Mouse (Mus musculus): ENCODE results near the gene 4833439L19Rik.
A peak's percentile ranks its signal among the peaks of the same experiment; 100 is the strongest.

Gene 4833439L19Rik

DNA sequence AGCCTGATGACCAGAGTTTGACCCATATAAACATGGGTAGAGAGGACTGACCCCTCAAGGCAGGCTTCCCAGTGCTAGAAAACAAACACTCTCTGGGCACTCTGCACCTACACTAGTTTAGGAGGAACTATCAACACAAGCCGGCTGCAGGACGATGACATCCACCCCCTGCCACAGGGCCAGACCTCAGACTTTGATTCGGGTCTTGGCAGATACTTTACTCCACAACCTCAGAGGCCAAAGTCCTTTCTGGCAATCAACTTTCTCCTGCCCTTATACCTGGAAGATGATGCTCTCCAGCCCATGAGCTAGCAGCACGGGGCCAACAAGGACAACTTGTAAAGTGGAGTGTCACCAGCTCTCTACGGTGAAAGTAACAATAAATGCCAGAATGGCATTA, 17.6 kb upstream of the 4833439L19Rik start:
- no peak for DNase-seq (ENCODE audit: extremely low read depth, low read depth, low spot score)

DNA sequence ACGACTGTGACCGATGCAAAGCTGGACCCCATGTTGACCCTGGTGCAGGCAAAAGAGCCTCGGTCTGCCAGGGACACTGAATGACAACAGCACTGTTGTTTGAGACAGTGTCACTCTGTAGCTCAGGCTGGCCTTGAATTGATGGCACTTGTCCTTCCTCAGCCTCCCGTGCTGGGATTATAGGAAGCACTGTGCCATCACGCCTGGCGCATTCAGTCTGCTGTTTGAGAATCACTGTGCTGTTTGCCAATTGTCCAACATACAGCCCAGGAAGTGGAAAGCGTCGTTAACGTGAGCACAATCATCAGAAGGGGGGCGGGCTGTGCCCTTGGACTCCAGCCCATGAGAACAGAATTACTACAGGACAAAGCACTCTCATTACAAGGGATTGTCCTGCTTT, 16.9 kb upstream of the 4833439L19Rik start:
- no peak for DNase-seq (ENCODE audit: extremely low read depth, low read depth, low spot score)

DNA sequence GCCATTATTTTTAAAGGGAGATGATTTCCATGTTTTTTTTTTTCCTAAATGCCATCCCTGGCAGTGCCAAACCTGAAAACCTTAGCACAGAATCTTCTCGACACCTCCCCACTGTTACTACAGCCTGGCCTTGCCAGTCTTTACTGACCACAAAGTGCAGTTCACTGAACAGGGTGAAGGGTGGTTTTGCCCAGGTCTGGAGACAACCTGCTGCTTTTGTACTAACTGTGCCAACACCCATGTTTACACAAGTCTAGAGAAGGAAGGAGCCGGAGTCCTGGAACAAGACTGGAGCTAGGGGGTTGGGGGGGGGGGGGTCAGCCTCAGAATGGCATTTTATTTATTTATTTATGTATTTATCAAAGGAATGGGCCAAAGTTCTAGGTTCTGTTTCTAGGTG, 16.1 kb upstream of the 4833439L19Rik start:
- DNase-seq (ENCODE audit: extremely low read depth, low read depth, low spot score), result no peak

DNA sequence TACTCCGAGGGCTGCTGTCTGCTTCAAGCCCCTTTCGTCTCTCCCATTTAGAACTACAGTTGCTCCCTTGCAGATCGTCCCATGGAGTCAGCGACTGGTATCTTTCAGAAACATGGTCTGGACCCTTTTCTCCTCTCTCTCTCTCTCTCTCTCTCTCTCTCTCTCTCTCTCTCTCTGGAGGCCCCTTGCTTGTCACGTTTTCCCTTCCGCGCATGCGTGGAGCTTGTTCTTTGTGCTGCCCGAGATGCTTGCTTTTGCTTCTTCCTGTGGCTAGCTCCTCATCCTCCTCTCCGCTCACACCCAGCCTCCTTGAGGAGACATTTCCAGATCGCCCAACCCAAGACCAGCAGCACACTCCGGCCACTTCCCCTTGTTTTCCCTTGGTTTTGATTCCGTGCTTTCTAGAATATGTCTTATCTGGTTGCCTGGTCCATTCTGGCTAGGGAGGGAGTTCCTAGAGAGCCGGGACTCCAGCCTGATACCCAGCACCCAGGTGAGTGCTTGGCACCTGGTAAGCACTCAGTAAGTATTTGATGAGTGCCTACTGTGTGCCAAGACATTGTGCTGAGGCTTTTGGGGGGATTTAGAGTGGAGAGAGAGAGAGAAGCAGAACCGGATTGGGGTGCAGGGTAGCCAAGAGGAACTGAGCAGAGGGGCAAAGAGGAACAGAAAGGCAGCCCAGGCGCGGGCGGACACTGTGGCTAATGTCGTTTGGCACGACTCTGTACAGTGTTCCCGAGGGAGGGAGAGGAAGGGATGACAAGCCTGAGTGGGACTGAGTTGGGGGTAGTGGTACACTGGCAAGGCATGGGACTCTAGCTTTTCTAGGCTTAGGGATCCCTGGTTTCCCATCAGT, 12.6 kb upstream of the 4833439L19Rik start:
- DNase-seq (ENCODE audit: extremely low read depth, low read depth, low spot score), result no peak

DNA sequence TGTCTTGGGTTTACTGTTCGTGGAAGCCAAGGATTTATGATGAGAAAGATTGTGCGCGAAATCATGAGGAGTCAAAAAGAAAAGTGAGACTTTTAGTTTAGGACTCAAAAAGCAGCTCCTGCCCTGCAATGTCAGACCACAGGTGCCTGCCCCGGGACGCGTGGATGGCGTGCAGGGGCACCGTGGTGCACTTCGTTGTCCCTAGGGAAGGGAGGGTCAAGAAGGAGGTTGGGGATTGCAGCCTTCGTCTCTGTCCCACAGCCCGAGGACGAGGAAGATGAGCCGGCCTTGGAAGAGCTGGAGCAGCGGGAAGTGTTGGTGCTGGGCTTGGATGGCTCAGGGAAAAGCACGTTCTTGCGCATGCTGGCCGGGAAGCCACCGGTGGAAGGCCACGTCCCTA, 10.3 kb upstream of the 4833439L19Rik start:
- DNase-seq (ENCODE audit: extremely low read depth, low read depth, low spot score), result no peak

DNA sequence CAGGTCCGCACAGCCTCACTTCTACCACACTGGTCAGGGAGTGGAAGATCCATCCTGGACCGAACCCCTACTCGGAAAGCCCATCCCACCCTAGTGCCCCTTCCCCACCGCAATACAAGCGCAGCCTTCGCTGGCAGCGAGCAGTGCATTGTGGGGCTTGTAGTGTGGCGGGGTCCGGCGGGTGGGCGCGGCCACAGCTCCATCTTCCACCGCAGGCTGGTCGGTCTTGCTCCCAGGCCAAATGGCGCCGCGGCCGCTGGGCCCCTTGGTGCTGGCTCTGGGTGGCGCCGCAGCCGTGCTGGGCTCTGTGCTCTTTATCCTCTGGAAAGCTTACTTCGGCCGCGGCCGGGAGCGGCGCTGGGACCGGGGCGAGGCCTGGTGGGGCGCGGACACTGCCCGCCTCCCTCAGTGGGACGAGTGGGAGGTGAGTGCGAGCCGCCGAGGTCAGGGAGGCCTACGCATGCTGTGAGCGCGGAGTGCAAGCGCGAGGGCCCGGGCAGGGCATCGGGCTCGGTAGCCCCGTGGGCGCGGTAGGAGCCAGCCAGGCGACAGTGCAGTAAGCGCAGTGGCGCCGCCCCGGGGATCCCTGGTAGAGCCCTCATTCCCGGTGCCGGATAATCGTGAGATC, 9.7 kb upstream of the 4833439L19Rik start, which contains the start of gene Arl10:
Gene Arl10, plus strand, starts transcription at position 162 of the 628 bp plus-strand sequence.
- DNase-seq (ENCODE audit: extremely low read depth, low read depth, low spot score), result no peak

DNA sequence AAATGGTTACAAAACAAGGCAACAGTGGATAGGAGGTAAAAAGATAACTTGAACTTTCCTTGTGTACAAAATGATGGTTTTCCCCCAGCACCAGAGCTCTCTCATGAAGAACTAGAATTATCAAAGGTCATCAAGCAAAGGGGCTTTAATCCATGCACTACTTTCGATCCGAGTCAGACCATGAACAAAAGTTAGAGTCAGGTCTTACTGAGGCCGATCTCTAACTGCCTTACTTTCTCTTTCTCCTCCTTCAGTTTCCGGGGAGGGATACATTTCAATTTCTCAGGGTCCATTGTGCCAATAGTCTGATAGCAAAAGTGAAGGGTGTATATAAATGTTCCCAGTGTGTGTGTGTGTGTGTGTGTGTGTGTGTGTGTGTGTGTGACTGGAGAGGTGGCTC, 7.4 kb upstream of the 4833439L19Rik start:
- DNase-seq (ENCODE audit: extremely low read depth, low read depth, low spot score), result no peak

DNA sequence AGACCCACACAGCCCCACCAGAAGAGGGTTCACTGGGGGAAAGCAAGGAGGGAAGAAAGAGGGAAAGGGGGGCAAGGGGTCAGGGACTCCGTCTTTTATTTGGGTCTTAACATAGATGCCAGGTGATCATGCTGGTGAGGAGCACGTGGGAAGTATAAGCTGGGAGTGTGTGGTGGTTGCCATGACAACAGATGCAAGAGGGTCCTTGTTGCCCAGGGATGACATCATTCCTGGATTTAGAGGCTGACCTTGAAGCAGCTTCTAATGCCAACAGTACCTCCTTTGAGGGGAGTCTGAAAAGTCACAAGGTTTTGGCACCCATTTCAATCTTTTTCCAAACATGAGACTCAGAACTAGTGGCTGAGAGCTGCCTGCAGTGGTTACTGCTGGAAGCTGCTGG, 6.4 kb upstream of the 4833439L19Rik start:
- DNase-seq (ENCODE audit: extremely low read depth, low read depth, low spot score), result no peak

DNA sequence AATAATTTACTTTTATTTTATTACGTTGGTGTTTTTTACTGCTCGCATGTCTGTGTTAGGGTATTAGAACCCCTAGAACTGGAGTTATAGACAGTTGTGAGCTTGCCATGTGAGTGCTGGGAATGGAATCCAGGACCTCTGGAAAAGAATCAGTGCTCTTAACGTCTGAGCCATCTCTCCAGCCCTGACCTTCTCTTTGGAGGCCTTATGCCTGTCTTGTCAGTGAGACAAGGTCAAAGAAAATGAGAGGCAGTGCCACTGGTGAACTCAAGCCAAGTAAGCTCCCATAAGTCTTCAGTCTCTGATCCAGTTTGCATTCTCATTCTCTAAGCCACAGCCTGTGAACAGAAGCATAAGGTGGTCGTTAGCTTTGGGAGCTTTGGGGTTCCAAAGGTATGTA, 5.5 kb upstream of the 4833439L19Rik start:
- DNase-seq (ENCODE audit: extremely low read depth, low read depth, low spot score), result no peak

DNA sequence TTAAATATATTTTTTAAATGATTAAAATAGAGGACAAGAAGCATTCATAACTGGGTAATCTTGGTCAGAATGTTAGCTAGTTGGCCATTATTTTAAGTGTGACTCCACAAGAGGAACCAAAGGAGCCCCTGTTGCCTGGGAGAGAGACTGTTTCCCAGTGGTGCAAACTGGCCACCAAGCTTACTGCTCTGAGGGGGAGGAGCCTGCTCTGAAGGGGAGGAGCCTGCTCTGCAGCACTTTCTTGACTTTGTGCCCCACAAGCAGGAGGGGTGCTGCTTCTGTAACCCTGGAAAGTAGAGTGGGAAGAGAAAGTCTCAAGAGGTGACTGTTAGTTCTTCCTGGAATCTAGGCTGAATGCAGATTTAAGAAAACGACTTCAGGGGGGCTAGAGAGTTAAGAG, 4.0 kb upstream of the 4833439L19Rik start:
- no peak for DNase-seq (ENCODE audit: extremely low read depth, low read depth, low spot score)

DNA sequence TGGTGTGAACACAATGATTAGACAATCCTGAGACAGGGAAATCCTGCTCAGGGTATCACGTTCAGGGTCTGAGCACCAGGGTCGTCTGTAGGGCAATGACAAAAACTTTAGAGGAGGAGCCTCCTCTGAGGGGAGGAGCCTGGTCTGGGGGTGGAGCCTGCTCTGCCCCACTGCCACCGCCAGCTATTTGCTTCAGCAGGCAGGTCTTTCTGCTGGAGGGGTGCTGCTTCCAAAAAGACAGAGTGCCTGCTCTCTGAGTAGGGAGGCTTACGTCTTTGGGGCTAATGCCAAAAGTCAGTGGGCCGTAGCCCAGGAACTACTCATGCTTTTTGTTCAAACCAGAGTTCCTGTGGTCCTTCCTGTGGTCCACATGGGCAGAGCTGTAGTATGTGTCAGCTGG, 3.1 kb upstream of the 4833439L19Rik start:
- DNase-seq (ENCODE audit: extremely low read depth, low read depth, low spot score), result no peak

DNA sequence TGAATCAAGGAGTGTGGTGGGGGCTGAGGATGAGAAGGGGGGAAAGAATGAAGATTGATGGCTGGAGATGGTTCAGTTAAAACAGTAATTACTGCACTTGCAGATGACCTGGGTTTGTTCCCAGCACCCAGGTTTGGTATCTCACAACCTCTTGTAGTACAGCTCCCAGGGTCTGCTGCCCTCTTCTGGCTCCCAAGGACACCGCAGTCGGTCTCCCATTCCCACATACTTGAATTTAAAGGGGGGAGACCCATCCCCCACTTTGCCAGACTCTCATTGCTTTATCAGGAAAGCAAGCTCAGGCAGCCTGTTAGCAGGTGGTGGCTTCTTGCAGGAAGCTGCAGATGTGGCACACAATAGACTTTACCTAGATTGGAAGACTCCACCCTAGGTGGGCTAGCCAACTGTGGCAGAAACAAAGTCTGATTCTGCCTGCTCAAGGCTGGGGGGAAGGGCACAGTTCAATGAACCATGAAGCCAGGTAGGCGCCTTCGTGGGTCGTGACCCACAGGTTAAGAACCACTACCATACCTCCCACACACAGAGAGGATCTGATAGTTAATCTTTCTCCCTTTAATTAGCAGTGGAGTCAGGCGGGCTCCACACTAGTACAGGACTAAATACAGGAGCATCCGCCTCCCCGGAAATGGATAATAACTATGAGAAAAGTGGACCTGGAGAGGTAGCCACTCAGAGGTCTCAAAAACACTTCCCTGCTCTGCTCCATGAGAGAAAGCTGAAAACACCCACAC, 535 bp upstream of the 4833439L19Rik start:
- no peak for DNase-seq (ENCODE audit: extremely low read depth, low read depth, low spot score)

DNA sequence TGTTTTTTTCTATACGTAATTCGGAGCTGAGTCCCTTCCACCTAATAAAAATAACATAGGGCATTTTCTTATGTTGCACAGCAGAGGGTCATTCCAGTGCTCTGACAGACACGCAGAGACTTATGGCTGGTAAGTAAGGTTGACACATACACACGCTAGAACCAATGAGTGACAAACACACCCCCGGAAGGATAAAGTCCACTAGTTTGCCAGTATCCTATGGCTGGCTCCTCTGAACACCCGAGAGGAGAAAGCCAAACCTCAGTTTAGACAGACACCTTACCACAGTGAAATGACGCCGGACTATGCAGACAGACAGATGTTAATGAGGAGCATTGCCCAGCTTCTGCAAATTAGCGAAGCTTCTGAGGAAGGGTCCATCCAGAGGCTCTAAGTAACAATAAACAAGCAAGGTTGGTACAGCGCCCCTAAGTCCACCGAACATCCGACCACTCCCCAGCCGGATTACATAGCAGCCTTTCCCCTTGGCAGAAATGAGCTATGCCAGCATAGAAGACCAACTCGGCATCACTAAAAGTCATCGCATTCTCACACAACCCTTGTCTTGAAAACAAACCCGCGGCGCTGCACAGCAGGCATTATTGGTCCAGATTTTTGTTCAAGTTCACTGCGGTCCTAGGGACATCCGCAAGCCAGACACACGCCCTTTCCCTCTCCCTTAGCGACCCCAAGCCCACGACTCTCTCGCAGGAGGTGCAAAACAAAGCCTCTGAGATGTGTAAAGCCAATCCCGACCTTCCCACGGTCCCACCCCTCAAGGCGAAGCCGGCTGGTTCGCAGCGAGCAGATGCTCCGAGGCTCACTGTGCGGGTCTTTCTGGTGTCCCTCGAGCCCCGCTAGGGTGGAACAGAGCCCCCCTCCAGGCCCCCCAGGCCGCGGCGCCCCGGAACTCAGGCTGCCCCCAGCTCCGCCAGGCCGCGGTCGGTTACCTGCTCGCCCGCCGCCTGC, 719 bp downstream of the 4833439L19Rik start:
- DNase-seq (ENCODE audit: extremely low read depth, low read depth, low spot score), result no peak

DNA sequence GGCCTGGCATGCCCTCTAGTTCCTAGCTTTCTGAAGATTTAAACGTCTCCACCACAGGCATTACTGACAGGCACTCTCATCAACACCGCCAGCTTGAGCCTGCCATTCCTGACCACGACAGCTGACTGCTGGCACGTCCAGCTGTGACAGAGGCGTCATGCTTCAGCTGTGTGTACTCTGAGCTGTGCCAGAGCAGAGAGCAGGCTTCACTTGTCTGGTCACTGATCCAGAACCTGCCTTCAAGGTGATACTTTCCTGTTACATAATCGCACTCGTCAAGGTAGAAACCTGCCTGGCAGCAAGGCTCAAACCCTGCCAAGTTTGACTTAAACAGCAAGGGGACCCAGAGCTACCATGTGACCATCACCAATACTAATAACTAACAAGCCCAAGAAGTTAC, 2.7 kb downstream of the 4833439L19Rik start:
- DNase-seq (ENCODE audit: extremely low read depth, low read depth, low spot score), result peak; percentile 90

DNA sequence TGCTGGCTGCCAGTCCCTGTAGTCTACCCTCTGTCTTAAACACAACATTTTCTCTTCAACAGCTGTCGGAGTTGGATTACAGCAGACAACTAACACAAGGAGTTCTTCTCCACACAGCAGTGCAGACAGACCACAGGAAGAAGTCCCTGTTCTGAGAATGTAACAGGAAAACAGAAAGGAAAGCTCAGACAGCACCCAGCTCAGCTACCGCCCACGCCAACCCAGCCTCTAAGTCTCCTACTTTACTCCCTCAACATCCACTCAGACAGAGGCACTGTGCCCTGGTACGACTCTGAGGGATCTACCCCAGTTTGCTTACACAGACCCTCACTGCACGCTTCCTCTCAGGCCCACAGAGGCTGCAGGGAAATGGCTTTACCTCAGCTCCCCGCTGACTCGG, 4.6 kb downstream of the 4833439L19Rik start:
- no peak for DNase-seq (ENCODE audit: extremely low read depth, low read depth, low spot score)

DNA sequence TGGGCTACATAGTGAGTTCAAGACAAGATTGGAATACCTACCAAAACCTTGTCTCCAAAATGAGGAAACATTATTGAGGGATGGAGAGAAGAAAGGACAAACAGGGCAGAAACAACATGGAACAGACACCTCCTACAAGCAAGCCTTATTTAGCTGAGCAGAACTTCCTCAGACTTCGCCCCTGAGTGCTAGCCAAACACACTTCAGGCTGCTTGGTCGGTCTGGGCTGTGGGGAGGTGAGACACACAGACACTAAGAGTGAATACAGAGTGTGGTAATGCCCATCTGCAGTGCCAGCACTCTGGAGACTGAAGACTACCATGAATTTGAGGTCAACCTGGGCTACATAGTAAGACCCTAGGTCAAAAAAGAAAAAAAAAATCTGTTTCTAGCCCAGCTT, 5.6 kb downstream of the 4833439L19Rik start:
- no peak for DNase-seq (ENCODE audit: extremely low read depth, low read depth, low spot score)

DNA sequence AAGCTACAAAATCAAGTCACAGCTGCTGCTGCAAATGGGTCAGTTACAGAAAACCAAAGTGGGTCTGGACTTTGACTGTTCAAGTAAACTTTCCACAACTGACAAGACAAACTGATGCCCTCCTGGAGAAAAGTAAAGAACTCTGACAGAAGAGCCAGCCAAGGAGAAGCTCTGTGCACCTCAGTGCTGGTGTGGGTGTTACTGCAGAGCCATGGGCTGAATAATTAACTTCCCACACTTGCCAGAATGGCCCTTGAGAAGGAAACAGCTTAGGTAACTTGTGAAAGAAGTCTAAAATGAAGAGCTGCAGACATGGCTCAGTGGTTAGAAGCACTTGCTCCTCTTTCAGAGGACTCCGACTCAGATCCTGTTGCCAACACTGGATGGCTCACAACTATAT, 7.6 kb downstream of the 4833439L19Rik start:
- DNase-seq (ENCODE audit: extremely low read depth, low read depth, low spot score), result no peak

DNA sequence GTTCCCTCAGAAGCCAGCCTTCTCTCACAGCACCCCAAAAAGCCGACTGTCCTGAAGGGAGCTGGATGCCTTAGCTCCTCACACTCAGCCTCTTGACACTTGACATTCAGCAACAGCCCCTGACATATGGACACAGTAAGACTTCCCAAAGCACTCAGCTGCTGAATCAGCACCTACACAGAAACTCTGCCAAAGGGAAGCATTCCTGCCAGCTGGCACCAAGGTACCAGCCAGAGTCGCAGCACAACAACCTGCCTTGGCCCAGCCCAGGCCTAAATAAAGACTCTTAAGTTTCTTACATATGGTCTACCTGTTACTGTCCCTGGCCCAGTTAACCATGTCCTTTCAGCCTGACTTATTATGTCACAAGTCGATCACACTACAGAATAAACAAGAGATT, 8.4 kb downstream of the 4833439L19Rik start:
- DNase-seq (ENCODE audit: extremely low read depth, low read depth, low spot score), result no peak

DNA sequence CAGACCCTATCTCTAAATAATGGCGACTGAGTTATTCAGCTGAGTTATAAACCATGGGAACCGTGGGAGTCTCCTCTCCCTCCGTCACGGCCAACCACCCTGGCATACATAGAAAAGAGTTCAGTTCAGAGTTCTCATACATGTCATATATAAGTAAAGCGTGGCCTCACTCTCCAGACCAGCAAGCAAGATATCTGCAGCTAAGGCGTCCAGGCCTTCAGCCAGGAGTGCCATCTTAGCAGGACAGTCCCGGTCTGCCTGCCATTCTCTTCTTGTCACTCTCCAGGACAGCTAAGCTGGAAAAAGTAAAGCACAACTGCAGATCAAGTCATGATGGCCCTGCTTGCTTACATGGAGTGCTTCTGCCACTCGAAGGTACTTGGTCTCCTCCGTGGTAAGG, 9.1 kb downstream of the 4833439L19Rik start:
- DNase-seq (ENCODE audit: extremely low read depth, low read depth, low spot score), result no peak

DNA sequence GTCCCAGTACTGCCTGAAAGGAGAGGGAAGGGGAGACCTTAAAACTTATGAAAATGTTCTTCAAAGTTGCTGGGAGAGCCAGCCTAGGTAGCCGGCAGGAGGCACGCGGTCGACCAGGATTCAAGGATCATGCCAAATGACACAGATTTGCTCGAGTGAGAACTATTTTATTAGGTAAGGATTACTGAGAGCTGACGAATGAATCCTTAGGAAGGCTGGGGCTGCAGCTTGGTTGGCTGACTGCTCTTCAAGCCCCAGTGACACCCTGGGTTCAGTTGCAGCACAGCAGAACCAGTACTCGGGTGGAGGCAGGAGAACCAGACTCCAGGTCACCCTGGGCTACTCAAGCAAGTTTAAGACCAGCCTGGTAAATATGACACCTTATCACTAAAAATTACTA, 17.2 kb downstream of the 4833439L19Rik start:
- DNase-seq (ENCODE audit: extremely low read depth, low read depth, low spot score), result no peak

DNA sequence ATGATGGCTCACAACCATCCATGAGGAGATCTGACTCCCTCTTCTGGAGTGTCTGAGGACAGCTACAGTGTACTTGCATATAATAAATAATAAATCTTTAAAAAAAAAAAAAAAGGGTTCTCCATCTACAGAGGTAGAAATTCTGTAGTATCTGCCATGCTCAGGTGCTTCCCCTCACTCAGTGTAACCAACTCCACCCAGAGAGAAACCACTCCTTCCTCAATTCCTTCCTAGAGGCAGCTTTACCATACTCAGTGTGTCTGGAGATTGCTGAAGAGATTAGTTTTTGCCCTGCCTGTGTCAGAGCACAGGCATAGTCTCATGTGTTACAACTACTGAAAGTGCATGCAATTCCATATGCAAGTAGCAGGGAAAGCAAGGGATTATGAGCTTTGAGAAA, 33.1 kb downstream of the 4833439L19Rik start:
- DNase-seq (ENCODE audit: extremely low read depth, low read depth, low spot score), result no peak

Measured in fat pad, adult 2 months (tissue).